Mouse (Mus musculus): ENCODE results near the gene Lsm2. TPM values are rescaled to one million over a fixed set of nuclear protein-coding genes. Genes with fewer than 3 reads are reported as not detected.
"Not testable (repeated sequence)": the region's sequence is repeated elsewhere in the genome, so short reads cannot be mapped to it uniquely, and the experiment has no call there.

Lsm2 gene
- polyA plus RNA-seq, 1 experiment from 2014 or later, result 150 TPM

GRCm38 (mm10) chr17:35005158-35005557, 23.5 kb downstream of the Lsm2 start:
- WGBS, result 91% methylated on average over 10 of the region's 10 CpGs
- Histone ChIP-seq H3K9ac (replicated peaks) (no peak overlapping the region), H3K27me3 (no peaks in the 10 kb centered on the region), H3K36me3 (peaks cover 58% of the 10 kb centered on the region), H3K4me3 (replicated peaks) (no peak overlapping the region), H3K4me1 (replicated peaks) (peaks cover 23% of the 10 kb centered on the region), H3K4me2 (replicated peaks) (no peak overlapping the region), H3K27ac (no peak overlapping the region), H3K9me3 (no peaks in the 10 kb centered on the region)
- no peak for ATAC-seq

DNA sequence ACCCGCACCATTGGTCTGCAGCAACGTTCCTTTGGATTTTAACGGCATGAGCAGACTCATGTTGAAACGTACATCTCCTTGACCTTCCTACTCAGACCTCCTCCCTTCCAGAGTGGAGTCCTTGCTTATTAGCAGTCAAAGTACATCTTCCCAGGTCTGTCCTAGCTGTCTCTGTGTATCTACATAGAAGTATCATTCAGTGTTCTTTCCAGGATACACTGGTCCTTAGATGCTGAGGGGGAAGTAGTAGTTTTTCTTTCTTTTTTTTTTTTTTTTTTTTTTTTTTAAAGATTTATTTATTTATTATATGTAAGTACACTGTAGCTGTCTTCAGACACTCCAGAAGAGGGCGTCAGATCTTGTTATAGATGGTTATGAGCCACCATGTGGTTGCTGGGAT, 24.2 kb downstream of the Lsm2 start:
- H3K27ac ChIP-seq; H3K9me3 ChIP-seq; H3K4me3 ChIP-seq (replicated peaks); H3K9ac ChIP-seq (replicated peaks); H3K4me2 ChIP-seq (replicated peaks); H3K27me3 ChIP-seq; ATAC-seq: not testable (repeated sequence)
- peaks cover 23% of the 10 kb centered on the region for H3K4me1 ChIP-seq (replicated peaks)
- WGBS, result 100% methylated on average over 4 of the region's 5 CpGs
- H3K36me3 ChIP-seq, result peaks cover 66% of the 10 kb centered on the region

DNA sequence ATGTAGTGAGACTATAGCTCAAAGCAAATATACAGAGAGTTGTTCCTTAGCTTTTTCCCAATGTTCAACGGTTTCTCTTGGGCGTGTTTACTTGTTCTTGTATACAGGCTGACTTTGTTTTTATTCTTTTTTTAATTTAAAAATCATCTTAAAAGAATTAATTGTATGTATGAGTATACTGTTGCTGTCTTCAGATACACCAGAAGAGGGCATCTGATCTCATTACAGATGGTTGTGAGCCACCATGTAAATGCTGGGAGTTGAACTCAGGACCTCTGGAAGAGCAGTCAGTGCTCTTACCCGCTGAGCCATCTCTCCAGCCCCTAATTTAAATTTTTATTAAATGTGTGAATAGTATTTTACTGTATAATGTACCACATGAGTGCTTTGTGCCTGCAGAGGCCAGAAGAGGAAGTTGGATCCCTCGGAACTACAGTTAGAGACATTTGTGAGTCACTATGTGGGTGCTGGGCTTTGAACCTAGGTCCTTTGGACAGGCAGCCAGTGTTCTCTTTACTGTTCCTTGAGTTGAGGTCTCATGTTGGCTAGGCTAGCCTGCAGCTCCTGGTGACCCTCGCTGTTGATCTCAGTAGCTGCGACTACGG, 25.8 kb downstream of the Lsm2 start:
- Histone ChIP-seq H3K9ac (replicated peaks) (no peak overlapping the region), H3K36me3 (peaks cover 81% of the 10 kb centered on the region), H3K27me3 (no peaks in the 10 kb centered on the region), H3K9me3 (no peaks in the 10 kb centered on the region), H3K4me3 (replicated peaks) (no peak overlapping the region), H3K4me2 (replicated peaks) (no peak overlapping the region), H3K4me1 (replicated peaks) (peaks cover 11% of the 10 kb centered on the region), H3K27ac (no peak overlapping the region)
- no peak for ATAC-seq
- WGBS, result 96% methylated on average over 7 of the region's 7 CpGs

DNA sequence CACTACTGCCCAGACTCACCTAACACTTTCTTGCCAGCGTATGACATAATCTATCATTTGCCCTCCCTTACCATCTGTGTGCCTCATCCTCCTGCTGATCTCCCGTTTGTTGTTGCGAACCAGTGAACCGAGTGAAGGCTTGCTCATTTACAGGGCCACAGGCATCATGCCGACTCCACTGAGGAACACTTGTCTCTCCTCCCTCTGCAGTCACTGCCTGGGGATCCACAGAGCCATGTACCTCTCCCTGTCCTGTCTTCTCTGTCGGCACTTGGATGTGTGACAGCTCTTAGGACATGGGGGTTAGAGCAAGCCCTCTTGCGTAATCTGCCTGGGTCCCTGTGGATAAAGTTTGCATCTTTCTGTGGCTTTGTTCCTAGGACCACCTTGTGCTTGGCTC, 27.9 kb downstream of the Lsm2 start:
- ATAC-seq, result no peak
- H3K4me1 ChIP-seq (replicated peaks), result no peaks in the 10 kb centered on the region
- peaks cover 96% of the 10 kb centered on the region for H3K36me3 ChIP-seq
- no peak overlapping the region for H3K4me2 ChIP-seq (replicated peaks)
- 84% methylated on average over 7 of the region's 7 CpGs for WGBS
- H3K27ac ChIP-seq, result no peak overlapping the region
- H3K9me3 ChIP-seq, result no peaks in the 10 kb centered on the region
- H3K4me3 ChIP-seq (replicated peaks), result no peak overlapping the region
- H3K9ac ChIP-seq (replicated peaks), result no peak overlapping the region
- no peaks in the 10 kb centered on the region for H3K27me3 ChIP-seq

- peaks cover 5% of the 10 kb centered on the region; the same call in 1 of the 2 replicates for H3K4me1 ChIP-seq (replicated peaks)
- H3K36me3 ChIP-seq, result peaks cover 98% of the 10 kb centered on the region
- no peak for ATAC-seq
- 96% methylated on average over 8 of the region's 8 CpGs for WGBS
- no peaks in the 10 kb centered on the region for H3K9me3 ChIP-seq
- H3K27me3 ChIP-seq, result no peaks in the 10 kb centered on the region
- no peak overlapping the region for H3K4me2 ChIP-seq (replicated peaks)
- no peak overlapping the region for H3K27ac ChIP-seq
- no peak overlapping the region for H3K9ac ChIP-seq (replicated peaks)
- no peak overlapping the region for H3K4me3 ChIP-seq (replicated peaks)
Measured at GRCm38 (mm10) chr17:35011440-35011839, 29.8 kb downstream of the Lsm2 start.

GRCm38 (mm10) chr17:35012430-35012829, 30.8 kb downstream of the Lsm2 start:
- Histone ChIP-seq H3K27ac (no peak overlapping the region), H3K4me2 (replicated peaks) (no peak overlapping the region), H3K4me1 (replicated peaks) (peaks cover 7% of the 10 kb centered on the region; the same call in 1 of the 2 replicates), H3K4me3 (replicated peaks) (no peak overlapping the region), H3K9me3 (no peaks in the 10 kb centered on the region), H3K36me3 (peaks cover 99% of the 10 kb centered on the region), H3K27me3 (no peaks in the 10 kb centered on the region), H3K9ac (replicated peaks) (no peak overlapping the region)
- ATAC-seq, result no peak
- WGBS, result 93% methylated on average over 13 of the region's 13 CpGs

DNA sequence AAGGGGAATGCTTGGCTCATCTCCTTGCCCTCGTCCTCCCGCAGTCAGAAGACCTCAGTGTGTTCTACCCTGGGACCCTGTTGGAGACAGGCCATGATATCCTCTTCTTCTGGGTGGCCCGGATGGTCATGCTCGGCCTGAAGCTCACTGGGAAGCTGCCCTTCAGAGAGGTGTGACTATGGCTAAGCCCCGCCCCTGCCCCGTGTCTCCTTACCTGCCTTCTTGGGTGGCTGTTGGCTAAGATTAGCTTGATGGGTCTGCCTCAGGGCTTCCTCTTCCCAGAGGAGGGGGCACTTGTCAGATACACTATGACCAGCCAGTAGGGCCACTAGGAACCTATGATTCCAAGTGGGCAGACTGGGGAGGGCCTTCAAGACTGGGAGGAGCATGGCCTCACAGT, 31.6 kb downstream of the Lsm2 start:
- Histone ChIP-seq H3K4me3 (replicated peaks) (no peak overlapping the region), H3K9me3 (no peaks in the 10 kb centered on the region), H3K36me3 (peaks cover 95% of the 10 kb centered on the region), H3K4me1 (replicated peaks) (peaks cover 7% of the 10 kb centered on the region; the same call in 1 of the 2 replicates), H3K27me3 (no peaks in the 10 kb centered on the region), H3K4me2 (replicated peaks) (no peak overlapping the region), H3K27ac (no peak overlapping the region), H3K9ac (replicated peaks) (no peak overlapping the region)
- no peak for ATAC-seq
- WGBS, result 89% methylated on average over 6 of the region's 6 CpGs

DNA sequence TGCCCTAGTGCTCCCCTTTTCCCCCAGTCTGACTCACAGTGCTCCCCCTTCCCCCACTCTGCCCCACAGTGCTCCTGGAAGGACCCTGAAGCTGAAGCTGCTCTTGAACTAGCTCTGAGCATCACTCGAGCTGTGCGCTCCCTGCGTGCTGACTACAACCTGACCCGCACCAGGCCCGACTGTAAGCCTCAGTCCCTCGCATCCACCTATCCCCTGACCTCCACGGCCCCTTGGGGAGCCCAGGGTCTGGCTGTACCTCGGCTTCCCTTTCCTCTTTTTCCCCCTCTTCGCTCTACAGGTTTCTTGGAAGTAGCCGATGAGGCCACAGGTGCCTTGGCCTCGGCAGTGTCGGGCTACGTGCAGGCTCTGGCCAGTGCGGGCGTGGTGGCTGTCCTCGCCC, 33.6 kb downstream of the Lsm2 start:
- Histone ChIP-seq H3K27ac (no peak overlapping the region), H3K9ac (replicated peaks) (no peak overlapping the region), H3K4me1 (replicated peaks) (peaks cover 7% of the 10 kb centered on the region; the same call in 1 of the 2 replicates), H3K9me3 (no peaks in the 10 kb centered on the region), H3K4me2 (replicated peaks) (no peak overlapping the region), H3K36me3 (peaks cover 76% of the 10 kb centered on the region), H3K4me3 (replicated peaks) (no peak overlapping the region), H3K27me3 (no peaks in the 10 kb centered on the region)
- ATAC-seq, result no peak
- WGBS, result 90% methylated on average over 16 of the region's 16 CpGs

DNA sequence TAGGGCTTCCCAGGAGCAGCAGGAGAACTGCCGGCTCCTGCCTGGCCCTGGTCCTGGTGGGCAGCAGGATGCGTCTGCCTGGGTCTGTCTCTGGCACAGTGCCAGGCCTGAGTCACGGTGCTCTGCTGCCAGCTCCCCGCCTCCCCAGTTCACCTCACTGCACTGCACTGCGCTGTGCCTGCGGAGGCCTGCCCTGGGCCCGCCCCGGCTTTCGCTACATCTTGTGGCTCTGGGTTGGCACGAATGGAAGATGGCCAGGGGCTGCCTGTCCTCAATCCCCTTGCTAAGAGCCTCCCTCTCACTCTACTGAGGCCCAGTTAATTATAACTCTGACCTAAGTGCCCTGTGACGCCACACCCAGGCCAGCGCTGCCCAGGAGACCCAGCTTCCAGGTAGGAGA, 34.7 kb downstream of the Lsm2 start, which contains the start of gene Vwa7:
Vwa7 (plus strand) TSS at position 204 of the 400 bp plus-strand sequence.
- H3K4me2 ChIP-seq (replicated peaks), result no peak within 1 kb of the TSS
- H3K27me3 ChIP-seq, result no peaks in the 10 kb centered on the region
- H3K36me3 ChIP-seq, result peaks cover 65% of the 10 kb centered on the region
- ATAC-seq, result peak; percentile 34
- no peak within 1 kb of the TSS for H3K4me3 ChIP-seq (replicated peaks)
- peaks cover 14% of the 10 kb centered on the region for H3K4me1 ChIP-seq (replicated peaks)
- peak within 1 kb of the TSS; percentile 36; the same call in 1 of the 2 replicates for H3K9ac ChIP-seq (replicated peaks)
- H3K9me3 ChIP-seq, result no peaks in the 10 kb centered on the region
- WGBS, result 74% methylated on average over 12 of the region's 12 CpGs
- peak within 1 kb of the TSS; percentile 44 for H3K27ac ChIP-seq

GRCm38 (mm10) chr17:35016791-35017705, 35.4 kb downstream of the Lsm2 start:
- Histone ChIP-seq H3K36me3 (peaks cover 59% of the 10 kb centered on the region), H3K27me3 (no peaks in the 10 kb centered on the region), H3K27ac (peak overlapping the region; percentile 44), H3K4me3 (replicated peaks) (no peak overlapping the region), H3K9ac (replicated peaks) (peak overlapping the region; percentile 36; the same call in 1 of the 2 replicates), H3K9me3 (no peaks in the 10 kb centered on the region), H3K4me2 (replicated peaks) (no peak overlapping the region), H3K4me1 (replicated peaks) (peaks cover 20% of the 10 kb centered on the region)
- 86% methylated on average over 10 of the region's 10 CpGs for WGBS
- ATAC-seq, result no peak

DNA sequence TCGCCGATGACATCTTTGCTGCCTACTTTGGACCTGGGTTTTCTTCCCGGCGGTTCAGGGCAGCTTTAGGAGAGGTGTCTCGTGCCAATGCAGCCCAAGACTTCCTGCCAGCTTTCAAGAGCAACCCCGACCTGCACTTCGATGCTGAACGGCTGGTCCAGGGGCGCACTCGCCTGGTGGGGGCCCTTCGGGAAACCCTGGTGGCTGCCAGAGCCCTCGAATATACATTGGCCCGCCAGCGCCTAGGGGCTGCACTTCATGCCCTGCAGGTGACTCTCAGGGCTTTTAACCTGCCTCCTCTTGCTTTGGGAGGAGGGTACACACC, 36.0 kb downstream of the Lsm2 start:
- Histone ChIP-seq H3K9me3 (no peaks in the 10 kb centered on the region), H3K27me3 (no peaks in the 10 kb centered on the region), H3K4me3 (replicated peaks) (no peak overlapping the region), H3K4me1 (replicated peaks) (peaks cover 20% of the 10 kb centered on the region), H3K9ac (replicated peaks) (no peak overlapping the region), H3K36me3 (peaks cover 52% of the 10 kb centered on the region), H3K27ac (no peak overlapping the region), H3K4me2 (replicated peaks) (no peak overlapping the region)
- 73% methylated on average over 14 of the region's 14 CpGs for WGBS
- no peak for ATAC-seq

DNA sequence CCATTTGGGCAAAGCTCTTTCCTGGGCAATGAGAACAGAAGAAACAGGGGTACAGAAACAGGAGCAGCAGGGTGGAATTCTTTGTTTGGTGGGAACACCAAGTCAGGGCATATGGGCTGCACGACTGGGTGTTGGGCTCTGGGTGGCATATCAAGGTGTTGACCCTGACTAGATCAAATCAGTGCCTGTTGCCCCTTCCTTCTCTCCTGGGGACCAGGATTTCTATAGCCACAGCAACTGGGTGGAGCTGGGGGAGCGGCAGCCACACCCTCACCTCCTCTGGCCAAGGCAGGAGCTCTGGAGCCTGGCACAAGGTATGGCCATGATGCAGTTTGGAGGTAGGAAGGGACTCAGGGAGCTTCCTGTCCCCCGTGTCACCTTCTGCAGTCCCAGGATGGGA, 36.5 kb downstream of the Lsm2 start:
- H3K4me2 ChIP-seq (replicated peaks), result no peak overlapping the region
- peaks cover 47% of the 10 kb centered on the region for H3K36me3 ChIP-seq
- H3K4me3 ChIP-seq (replicated peaks), result no peak overlapping the region
- H3K27me3 ChIP-seq, result no peaks in the 10 kb centered on the region
- WGBS, result 90% methylated on average over 3 of the region's 3 CpGs
- no peak overlapping the region for H3K9ac ChIP-seq (replicated peaks)
- no peaks in the 10 kb centered on the region for H3K9me3 ChIP-seq
- ATAC-seq, result no peak
- H3K27ac ChIP-seq, result no peak overlapping the region
- peaks cover 20% of the 10 kb centered on the region for H3K4me1 ChIP-seq (replicated peaks)

All from midbrain, embryonic 13.5 days (tissue).